Mouse (Mus musculus) left cerebral cortex, adult 18-20 months (tissue): ENCODE measurements around the gene Fus. TPM values are rescaled to one million over a fixed set of nuclear protein-coding genes. Genes with fewer than 3 reads are reported as not detected.
"Not testable (repeated sequence)": the region's sequence is repeated elsewhere in the genome, so short reads cannot be mapped to it uniquely, and the experiment has no call there.

Source experiments
- DNase-seq, 2 experiments: peaks; one replicate each; pipeline ENCODE4 v3.0.0; 2021 to 2022; ENCODE audit warnings: low spot score in 2 of 2, mixed read lengths in 1 of 2
- total RNA-seq, 2 experiments: library from RNA; stranded (reverse); gene quantifications; 2 replicates each; pipeline ENCODE4 v1.2.3; 2021

Gene Fus
- total RNA-seq, 2 experiments from 2014 or later, result 268 to 293 TPM

DNA sequence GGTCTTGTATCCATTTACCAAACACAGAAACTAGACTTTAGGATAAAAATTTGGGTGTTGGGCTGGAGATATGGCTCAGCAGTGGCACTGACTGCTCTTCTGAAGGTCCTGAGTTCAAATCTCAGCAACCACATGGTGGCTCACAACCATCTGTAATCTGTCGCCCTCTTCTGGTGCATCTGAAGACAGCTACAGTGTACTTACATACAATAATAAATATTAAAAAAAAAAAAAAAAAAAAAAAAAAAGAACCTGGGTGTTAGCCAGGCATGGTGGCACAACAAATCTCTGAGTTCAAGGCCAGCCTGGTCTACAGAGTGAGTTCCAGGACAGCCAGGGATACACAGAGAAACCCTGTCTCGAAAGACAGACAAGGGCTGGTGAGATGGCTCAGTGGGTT, 25.2 kb upstream of the Fus start:
- not testable (repeated sequence) for DNase-seq

DNA sequence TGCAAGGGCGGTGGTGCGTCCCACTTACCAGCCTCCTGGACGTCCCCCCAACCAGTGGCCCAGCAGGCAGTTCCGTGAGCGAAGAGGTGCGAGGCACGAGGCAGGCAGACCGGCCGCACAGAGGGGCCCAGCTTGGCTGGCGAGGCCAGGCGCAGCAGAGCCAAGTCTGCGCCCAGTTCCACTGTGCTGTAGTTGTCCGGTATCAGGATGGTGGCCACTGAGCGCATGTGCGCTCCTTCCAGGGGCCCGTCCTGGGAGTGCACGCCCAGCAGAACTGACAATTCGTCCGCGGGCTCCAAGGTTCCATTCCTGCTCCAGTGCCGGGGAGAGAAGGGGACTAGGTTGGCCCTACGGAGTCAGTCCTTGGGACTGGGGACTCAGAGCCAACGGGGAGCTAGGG, 22.6 kb upstream of the Fus start:
- no peak for DNase-seq

DNA sequence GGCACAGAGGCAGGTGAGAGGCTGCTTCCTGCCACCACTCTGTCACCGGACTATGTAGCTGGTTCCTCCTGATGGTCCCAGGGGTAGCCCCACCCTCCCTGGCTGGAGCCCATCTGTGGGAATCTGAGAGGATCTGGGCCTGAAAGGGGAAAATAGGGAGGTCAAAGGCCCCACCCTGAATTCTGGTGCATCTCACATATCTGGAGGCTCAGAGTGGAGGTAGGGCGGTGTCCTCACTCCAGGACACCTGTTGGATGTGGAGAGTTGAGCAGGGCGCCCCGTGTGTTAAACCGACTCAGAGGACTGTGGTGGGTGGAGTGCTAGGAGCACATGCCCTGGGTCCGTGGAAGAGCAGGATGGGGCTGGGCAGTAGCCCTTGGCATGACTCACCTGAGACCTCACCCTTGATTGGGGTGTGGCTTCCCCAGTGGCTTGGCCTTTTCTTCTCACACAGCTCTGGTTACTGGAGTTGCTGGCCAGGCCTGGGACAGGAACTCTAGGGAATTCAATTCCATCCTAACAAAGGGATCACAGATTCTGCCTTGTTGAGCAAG, 20.7 kb upstream of the Fus start, which contains the start of gene Prss36:
Gene Prss36 (minus strand): TSS at position 256 of the 554 bp plus-strand sequence.
- no peak for DNase-seq

DNA sequence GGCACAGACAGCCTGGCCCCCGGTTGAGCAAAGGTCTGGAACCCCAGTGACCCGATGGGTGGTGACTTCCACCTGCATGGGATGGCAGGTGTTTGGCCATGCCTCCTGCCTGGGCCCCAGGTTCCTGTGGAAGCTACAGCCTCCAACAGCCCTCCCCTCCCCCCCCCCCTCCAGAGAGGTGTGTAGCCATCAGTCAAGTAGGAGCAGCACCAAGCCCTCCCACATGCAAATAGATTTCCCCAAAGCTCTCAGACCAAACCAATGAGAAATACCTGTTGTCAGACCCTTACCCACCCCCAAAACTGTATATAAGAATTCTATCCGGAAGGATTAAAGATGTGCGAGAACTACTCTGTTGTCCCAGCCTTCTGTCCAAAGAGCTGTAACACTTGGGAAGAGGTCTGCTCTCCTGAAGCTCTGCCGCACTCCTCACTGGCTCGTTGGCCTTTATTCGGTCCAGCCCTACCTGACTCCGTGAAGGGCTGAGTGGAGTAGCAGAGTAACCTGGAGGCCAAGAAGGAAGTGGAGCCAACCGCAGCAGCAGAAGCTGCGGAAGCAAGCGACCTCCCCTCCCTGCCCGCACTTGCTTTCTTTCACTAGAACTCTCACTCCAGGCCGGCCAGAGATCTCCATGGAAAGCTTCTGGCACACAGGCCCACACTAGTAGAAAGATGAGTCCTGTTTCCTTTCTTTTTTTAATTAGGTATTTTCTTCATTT, 14.2 kb upstream of the Fus start:
- DNase-seq, result no peak

DNA sequence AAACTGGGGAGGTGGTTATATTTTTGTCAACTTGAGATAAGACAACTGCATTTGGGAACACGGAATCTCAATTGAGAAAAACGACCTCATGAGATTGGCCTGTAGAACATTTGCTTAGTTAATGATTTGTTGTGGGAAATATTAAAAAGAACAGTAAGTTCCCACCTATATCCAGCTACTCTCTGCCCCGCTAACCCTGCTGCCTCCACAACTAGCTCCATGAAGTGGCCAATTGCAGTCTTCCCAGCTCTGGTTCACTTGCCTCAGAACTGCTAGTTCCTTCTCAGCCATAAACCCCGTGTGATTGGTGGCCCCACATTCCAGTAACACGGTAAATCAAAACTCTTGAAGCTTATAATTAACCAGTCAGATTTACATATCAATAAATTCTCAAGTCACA, 7.9 kb upstream of the Fus start:
- no peak for DNase-seq

DNA sequence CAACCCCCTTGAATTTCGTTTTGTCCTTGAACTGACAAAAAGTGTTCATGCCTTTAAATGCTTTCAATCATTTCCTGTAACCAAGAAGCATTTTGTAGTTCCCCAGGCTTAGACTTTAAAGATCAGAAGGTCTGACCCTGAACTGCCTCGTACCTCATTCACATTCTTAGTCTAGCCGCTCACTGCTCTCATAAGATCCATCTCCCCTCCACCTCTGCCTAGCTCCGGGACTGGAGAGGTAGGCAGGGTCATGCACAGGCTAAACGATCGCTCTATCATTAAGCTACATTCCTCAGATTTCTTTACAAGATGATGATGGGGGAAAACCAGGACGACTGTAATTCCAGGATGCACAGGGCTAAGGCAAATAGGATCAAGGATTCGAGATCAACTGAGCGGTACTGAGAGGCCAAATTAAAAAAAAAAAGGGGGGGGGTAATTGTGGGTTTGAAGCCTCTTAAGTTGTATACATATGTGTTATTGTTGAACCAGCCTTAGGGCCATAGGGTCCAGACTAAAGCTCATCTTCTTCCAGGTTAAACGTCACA, 812 bp upstream of the Fus start:
- no peak for DNase-seq

DNA sequence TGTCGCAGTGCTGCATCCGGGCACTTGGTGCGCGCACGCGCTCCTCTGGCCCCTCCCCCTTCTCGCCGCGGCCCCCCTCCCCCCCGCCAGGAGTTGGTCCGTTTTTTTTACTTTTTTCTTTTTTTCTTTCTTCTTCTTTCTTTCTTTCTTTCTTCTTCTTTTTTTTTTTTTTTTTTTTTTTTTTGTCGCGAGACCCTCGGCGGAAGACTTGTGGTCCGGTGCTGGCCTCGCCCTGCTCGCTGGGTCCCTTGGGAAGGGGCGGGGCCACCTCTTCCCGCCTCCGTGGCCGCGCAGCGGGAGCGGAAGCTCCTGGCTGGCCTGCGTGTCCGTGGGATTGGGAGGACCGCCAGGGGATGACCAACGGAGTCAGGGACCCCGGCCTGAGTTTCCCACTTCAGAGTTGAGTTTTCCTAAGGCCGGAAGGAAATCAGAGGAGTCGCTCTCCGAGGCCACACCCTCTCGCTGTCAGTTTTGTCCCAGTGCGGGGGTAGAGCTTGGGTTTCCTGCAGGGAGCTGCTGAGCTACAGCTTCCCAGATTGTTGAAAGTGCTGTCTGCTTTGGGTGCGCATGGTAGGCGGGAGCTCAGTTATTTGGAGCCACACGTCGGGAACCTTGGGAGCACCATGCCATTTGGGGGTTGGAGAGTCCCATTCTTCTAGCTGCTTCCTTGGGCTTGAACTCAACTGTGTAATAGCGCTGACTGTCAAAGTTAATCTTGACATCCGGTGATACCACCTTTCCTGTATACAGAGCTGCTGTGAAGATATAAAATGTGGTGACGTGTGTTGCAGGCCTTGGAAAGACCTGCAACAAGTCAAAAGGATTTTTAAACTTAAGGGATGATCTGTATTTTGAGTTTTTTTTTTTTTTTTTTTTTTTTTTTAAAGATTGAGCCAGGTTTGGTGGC, 918 bp downstream of the Fus start:
- peak; percentile 57 to 63 for DNase-seq

DNA sequence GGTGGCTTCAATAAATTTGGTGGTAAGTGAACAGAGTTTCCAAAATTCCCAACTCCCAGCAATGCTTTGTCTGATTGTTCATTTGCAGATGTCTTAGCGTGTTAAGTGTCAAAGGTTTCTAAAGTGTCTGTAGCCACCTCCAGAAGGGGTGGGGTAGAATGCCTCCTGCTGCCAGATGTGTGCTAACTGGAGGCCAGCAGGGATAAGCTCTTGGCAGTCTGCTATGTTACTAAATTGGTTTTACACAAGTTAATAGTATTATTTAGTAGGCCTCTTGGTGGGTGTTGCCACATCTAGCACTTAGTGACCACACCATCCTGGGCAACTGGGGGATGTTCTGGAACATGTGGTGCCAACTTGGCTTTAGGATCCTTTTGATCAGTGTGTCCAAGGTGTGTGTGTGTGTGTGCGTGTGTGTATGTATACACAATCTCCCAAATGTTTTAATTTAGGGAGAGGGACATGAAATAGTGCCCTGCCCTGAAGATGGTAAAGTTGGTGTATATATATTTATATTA, 7.2 kb downstream of the Fus start:
- no peak for DNase-seq

DNA sequence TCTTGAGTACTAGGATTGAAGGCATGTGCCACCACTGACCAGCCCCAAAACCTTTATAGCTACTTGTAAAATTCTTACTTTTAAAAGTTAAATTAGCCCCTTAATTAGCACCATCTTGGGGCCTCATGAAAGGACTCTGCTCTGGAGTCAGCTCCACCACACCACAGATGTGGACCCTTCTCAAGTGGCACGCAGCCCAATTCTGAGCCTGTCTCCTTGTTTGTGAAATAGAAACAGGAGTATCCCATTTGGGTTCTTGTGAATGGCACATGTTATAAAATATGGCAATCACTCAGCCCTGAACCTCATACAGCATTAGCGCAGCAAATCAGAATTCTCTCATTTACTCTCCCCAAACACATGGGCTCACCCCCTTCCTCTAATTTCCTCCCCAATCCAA, 11.6 kb downstream of the Fus start:
- DNase-seq, result no peak

DNA sequence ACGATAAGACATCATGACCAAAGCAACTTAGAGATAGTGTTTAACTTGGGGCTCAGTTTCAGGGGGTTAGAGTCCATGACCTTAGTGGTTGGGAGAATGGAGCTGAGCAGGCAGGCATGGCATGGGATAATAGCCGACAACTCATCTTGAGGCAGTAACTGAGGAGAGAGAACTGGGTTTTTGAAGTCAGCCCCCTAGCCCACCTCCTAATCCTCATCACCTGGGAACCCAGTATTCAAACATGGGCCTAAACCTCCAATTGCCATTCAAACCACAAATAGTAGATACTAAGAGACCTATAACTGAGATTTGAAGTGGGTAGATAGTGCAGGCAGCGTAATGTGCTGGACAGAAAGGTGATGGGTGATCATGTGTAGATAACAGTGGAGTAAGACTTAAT, 13.3 kb downstream of the Fus start:
- DNase-seq, result no peak

DNA sequence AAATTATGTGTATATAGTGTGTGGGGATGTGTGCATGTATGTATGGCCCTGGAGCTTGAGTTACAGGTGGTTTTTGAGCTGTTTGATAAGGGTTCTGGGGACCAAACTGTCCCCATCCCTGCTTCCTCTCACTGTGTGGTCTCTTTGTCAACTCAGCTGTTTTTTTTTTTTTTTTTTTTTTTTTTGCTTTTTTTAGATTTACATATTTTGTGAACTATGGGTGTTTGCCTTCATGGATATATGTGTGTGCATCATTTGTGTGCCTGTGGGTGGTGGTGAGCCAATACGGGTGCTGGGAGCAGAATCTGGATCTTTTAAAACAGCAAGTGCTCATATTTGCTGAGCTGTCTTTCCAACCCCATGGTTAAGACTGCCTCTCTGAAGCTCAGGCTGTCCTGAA, 21.6 kb downstream of the Fus start:
- no peak for DNase-seq

DNA sequence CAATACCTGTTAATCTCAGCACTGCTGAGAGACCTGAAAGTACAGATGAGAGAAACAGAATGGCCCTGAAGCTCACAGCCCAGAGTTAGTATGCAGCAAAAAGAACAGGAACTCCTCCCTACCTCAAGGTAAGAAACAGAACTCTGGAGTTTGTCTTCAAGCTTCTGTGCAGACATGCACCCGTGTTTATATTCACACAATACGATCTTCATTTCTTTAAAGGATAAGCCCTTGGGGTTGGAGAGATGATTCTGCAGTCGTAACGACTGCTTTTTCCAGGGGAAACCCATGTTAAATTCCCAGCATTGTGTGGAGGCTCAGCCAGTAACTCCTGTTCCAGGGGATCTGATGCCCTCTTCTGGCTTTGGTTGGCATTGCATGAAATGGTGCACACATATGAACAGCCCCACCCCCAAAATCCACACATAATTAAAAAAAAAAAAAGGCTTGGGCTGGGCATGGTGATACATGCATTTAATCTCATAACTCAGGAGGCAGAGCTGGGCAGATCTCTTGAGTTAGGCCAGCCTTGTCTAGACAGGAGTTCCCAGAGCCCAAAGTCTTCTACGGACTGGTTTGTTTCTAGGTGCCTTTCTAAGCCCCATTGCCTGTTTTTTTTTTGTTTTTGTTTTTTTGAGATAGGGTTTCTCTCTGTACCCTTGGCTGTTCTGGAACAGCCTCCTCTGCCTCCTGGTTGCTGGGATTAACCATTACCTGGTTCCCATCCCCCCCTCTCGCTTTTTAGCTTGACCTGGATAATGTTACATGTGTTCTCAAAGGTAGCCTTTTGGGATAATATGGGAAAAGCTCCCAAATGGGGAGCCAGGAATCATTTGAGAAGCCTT, 24.6 kb downstream of the Fus start:
- DNase-seq, result peak; percentile 53 to 77

DNA sequence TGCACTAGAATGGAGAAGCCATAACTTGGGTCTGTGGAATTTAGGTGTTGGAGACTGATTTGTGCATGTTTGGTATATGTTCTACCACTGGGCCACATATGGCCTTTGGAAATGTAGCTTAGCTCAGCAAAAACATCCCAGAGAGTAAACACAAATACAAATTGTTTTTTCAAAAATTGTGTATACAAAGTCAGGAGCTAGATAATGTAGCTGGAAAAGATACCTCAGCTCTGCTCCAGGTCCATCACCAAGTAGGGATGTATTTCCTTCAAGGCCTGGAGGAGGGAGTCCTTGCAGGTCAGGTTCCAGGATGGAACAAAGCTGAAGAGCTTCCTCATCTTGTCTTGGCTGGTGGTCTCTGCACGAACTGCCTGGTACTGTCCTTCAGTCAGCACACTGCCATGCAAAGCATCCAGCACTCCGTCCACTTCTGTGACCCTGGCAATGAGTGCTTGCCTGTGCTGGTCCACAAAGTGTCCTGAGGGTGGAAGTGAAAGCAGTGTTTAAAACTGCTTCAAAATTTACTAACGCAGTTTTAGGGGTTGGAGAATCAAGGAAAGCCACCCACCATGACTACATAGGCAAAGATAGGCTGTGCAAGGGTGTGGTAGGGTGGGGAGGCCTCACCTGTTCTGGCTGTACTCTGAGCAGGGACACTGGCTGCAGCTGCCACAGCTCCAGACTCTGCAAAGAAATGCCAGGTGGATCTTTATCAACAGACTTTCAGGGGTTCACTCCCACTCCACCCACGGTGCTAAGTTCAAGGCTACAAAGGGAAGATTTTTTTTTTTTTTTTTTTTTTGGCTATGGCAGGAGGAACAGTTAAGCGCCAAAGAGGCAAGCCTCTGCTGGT, 25.5 kb downstream of the Fus start:
- no peak for DNase-seq

DNA sequence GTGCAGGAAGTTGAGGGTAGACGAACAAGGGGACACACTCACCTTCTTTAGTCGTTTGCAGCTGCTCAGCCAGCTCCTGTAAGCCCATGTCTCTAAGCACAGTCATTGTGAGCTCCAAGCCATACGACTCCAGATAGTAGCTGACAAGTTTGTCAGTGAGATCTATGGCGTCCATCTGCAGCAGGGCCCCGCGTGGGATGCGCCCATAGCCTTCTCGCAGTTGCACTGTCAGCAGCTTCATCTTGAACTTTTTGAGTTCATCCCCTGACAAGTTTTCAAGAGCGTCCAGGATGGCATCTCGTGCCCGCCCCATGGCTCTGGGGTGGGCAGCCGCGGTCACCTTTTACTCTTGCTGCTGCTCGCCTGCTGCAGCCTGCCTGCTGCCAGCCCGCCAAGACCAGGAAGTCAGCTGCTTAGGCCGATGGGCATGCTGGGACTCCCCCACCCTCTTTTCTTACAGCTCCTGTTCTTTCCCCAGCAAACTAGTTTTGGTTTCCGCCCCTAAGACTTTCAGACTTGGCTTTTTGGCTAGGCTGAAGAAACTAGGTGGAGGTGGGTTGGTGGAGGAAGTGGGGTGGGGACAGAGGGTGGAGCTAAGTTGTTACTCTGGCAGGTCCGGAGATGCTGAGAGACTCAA, 26.2 kb downstream of the Fus start, which contains the start of gene Pycard:
Gene Pycard (minus strand): TSS at position 527 of the 637 bp plus-strand sequence.
- DNase-seq, result no peak

DNA sequence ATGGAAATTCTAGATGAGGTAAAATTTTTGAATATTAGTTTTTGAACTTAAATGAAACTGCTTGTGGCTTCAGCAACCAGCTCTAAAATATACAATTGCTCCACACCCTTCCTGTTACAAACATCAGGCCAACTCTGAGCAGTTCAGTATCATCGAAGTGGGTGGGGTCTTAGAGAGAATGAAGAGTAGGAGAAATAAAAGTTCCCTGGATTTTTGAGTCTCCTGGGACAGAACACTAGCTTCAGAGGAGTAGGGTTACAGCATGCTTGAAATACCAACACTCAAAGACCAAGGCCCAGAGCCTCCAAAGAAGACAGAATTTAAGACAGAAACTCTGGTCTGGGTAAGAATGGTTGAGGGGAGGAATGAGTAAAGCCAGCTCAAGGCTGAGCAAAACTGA, 32.2 kb downstream of the Fus start:
- DNase-seq, result no peak

DNA sequence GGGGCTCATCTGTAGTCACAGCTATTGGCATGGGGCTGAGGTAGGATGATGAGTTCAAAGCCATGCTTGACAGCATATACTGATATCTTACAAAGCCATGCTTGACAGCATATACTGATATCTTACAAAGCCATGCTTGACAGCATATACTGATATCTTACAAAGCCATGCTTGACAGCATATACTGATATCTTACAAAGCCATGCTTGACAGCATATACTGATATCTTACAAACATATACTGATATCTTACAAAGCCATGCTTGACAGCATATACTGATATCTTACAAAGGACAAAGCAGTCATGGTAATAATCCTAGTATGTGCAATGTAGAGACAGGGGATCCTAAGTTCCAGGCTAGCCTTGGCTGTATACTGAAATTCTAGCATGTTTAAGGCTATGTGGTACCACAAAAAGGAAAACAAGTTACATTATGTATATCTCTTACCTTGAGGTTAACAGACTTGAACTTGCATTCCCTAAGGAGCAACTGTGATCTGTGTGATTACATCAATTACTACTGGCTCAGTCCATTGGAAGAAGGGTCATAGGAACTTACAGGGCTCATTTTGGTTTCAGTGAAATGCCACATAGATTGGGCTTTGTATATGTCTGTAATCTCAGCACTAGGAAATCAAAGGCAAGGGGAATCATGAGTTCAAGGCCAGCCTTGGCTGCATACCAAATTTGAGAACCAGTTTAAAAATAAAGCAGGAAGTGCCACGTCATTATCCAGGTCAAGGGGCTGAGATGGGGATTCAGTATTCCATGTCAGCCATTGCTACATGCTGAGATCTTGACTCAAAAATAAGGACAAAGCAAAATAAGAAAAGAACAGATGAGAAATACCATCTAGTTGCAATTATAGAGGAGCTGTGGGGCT, 33.1 kb downstream of the Fus start:
- no peak for DNase-seq

DNA sequence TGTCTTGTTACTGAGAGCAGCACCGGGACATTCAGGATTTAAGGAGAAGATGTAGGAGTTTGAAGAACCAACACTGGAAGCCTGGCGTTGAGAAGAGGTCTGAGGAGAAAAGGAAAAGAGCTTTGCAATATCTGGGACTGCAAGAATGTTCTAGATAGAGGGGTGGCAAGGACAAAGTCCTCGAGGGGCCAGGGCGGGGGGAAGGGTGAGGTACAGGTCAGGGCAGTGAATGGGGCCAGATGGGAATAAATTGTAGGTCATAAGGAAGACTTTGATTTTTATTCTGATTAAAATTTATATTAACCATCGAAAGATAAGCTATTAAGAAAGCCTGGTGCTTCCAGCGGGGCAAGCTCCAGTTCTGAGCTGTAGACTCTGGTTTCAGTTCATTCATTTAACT, 35.8 kb downstream of the Fus start:
- no peak for DNase-seq

DNA sequence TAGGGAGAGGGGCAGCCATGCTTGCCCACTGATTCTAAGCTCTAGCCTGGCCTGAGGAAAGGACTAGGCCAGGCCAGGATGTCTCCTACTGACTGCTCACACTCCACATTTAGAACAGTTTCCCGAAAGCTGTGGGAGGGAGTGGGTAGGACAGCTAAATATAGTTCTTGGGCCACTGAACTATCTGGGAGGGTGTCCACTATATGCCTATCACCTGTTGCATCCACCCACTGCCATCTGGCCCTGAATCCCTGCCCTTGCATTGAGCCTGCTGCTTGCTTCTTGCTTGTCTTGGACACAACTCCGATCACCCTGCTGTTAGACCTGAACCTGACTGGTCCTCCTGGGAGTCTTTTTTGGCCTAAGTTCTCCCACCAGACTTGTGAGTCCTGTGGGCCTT, 36.4 kb downstream of the Fus start, which contains the start of gene Trim72:
Gene Trim72 (plus strand): TSS at position 262 of the 400 bp plus-strand sequence.
- DNase-seq, result peak; percentile 45 to 51
